Mouse (Mus musculus) lung, postnatal 10 days (tissue): ENCODE measurements at regions not wholly inside any gene's neighbourhood (a gene's known extent, or its start where the extent isn't known, plus 50 kb on each side); places are given as distances from the start of the nearest gene placed in this dataset.

Source experiments
- DNase-seq: peaks from one replicate; pipeline ENCODE4 v3.0.0; 2021

DNA sequence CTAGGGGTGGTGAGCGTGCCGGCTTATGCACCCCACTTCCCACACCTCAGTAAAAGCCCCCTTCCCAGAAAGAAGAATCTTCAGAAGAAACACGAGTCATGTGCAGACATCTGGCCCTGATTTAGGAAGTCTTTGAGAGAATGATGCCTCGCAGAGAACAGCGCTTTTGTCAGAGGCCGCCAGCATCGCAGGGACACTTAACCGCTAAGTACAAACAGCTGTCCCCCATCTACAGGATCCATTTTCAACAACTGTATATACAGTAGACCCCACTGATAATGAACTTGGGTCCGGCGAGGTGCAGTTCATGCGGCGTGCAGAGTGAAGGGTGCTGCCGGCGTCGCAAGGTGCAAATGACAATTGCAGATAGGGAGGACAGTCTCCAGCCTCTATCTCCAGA lies 85.4 kb upstream of the Rbm19 start:
- DNase-seq = no peak

DNA sequence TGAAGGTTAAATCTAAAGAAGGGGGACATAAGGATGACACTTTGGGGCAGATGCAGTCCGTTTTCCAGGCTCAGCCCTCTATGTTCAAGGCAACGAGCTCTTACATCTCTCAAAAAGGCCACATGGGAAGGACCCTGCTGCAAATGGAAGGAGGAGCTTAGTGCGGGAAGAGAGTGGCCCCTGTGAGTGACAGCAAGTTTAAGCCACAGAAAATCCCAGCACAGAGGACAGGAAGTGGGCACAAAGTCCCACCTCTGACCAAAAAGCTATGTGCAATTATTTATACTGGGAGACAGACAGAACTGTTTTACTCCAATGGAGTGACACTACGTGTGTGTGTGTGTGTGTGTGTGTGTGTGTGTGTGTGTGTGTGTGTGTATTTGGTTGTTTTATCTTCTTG lies 84.7 kb upstream of the Rbm19 start:
- DNase-seq = no peak

DNA sequence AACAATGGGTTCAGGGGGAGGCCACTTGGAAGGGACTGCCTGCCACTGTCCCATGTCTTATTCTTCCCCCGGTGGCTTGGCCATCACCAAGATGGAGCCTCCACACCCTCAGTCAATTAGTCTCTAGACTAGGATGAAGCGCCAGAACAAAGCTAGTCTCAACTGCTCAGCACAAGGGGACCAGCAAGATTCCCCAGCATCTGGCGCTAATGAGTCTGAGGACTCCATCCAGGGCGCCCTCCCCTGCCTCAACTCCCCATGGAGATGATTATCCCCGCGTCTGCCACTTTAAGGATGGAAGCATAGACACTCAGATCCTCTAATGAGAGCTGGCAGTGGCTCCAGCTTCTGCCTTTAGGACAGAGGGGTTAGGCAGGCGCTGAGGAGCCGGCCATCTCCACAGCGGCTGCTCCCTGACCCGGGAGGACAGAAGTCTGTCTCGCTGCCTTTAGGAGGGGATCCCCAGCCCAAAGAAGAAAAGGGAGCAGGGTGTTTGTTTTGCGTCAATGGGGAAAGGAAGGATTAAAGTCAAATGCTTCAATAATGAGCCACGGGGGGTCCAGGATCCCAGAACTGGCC lies 81.7 kb upstream of the Rbm19 start:
- no peak for DNase-seq

DNA sequence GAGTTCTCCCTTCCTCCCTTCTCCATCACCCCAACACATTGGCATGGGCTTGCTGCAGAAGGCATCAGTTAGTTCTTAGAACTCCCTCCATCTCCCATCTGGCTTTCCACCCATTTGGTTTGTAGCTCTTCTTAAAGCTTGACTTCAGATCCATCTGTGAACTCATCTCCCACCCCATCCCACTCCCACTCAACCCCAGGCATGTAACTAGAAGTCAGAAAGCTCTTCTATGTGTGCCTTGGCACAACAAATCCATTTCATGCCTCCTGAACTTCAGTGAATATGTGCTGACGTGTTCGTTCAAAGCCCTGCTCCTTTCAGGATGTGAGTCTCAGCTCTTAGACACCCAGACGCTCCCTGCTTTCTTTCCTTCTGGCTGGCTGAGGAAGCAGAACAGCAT lies 81.0 kb upstream of the Rbm19 start:
- DNase-seq = no peak

DNA sequence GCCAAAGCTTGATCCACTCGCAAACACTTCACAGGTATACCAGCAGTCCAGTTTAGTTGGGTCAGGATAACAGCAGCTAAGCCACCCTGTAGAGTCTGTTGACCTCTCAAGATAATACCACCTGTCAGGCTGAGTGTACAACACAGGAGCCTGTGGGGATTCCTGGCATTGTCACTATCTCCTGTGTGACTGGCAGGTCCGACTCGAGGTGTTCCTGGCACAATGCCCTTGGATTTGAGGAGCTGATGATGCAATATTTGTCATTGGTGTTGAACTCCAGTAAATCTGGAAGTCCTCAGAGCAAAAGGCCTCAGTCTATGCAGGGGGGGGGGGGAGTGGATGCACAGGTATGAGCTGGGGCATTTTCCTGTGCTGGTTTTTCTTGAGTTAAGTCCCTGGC lies 78.5 kb upstream of the Rbm19 start:
- no peak for DNase-seq

DNA sequence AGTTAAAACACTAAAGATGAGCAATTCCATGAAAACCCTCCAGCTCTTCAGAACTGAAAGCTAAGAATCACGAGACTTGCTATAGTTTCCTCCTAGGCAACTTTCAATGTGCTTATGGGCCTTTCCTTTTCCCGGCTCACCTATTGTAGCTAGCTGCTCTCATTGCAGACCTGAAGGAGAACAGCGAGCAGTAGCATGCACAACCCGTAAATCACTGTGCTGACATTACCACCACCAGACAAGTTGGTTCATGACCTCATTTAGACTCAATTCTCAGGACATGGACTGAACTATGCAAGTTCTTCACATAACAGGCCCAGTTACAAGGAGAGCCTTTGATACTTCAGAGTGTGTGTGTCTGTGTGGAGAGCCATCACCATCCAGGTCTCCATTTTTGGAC lies 72.5 kb upstream of the Rbm19 start:
- DNase-seq = no peak

DNA sequence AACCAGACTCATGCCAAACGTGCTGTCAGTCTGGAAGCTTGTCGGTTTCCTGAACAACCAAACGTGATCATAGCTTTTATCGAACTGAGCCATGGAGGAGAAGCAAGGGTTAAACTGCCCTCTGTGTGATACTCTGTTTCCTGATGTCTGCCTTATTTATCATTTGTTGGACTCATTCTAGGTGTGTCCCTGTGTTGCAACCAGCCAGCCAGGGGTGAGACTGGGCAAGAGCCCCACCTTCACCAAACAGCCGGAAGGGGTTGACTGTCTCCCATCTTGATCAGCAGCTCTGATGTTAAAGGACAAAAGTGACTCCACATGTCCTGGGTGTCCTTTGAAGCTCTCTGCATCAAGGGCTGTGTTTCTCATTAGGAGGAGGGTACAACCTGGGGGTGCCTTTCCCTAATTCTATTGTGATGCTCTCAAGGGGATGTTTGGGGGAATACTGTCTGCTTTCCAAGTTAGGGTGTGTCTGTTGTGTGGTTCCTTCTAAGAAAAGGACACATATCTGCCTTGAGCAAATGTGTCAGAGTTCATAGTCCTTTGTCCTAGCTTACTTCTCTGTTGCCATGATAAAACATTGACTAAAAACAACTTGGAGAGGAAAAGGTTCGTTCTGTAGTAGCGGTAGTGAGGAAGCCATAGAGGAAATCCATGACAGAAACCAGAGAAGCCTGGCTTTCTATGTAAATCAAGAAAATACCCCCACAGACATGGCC lies 67.0 kb upstream of the Rbm19 start:
- no peak for DNase-seq

DNA sequence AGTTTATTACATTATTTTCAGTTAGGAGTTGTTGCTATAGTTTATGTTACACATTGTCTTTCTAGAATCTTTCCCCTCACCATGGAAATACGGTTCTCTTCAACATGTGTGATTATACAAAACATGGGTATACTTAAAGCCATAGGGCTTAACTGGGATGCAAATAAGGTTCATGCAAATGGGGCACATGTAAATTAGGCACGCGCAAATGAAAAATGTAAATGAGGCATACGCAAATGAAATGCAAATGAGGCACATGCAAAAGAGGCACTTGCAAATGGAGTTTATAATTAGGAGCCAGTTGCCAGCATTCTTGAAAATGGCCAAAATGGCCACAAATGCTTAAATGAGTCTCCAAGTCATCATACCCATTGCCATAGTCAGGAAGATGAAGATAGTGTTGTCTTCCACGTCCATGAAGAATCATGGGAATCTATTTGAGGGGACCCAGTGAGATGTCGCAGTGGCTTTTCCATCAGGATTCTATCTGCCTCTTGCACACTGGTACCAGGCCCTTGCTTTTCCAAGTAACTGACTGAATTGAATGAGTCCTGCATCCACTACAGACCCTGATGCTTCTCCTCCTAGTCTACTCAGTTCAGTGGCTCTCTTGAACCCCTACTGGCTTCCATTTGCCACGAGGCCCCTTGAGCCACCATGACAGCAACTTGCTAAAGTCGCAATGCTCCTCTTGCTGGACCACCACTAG lies 65.4 kb upstream of the Rbm19 start:
- DNase-seq = no peak

DNA sequence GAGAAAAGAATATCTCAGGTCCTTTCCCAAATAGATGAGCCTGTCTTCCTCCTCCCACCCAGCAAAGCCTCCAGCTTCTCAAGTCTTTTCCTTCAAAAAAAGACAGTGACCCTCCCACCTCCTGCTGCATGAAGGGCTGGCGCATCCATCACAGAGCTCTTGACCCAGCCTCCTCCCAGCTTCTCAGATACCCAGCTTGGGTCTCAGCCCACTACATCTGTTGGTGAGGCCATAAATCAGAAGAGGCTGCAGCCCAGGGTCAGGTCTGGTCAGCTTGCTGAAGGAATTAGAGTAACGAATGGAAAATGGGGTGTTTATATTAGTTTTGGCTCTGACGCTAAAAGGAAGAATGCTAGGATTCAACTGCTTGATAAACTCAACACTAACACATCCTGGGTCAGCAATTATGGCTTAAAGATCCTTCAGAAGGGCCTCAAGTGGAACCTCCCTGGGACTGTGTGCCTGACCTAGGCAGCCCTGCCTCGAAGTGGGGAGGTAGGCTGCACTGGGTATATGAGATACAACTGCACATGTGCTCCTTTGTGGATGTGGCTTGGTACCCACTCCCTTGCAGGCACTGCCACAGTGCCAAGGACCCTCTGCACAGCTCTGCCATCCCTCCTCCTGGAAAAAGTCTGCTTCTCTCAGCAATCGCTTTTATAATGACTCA lies 61.6 kb upstream of the Rbm19 start:
- peak; percentile 30 for DNase-seq
